Mouse (Mus musculus) thymus, adult 18-20 months (tissue): ENCODE data around the gene Atp6v1c2.

ENCODE experiments used
- DNase-seq, 2 experiments: peaks; one replicate each; pipeline ENCODE4 v3.0.0; 2022; ENCODE audit warnings: mixed read lengths in 2 of 2

The Atp6v1c2 gene

DNA sequence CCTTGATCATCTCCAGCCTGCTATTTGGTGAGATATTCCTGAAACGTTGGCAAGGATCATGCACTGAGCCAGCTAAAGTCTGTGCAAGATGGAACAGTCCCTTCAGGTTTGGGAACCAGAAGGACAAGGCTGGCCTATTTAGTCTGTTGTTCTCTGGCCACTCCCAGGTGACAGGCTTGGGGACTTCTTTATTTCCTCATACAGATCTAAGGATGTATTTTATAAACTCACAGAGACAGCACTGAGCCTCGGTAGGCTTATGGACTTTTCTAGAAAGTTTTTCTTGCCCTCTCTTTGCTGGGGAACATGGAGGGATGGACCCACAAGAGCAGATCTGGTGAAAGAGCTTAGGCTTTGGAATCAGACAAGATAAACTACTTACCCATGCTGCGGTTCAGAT, at the start of gene Atp6v1c2:
Gene Atp6v1c2 (minus strand): TSS at position 101 of the 400 bp plus-strand sequence.
- no peak for DNase-seq

GRCm38 (mm10) chr12:17376521-17376920, 47.4 kb upstream of the Atp6v1c2 start:
- DNase-seq = no peak

GRCm38 (mm10) chr12:17375243-17375642, 46.1 kb upstream of the Atp6v1c2 start:
- DNase-seq = no peak

GRCm38 (mm10) chr12:17373470-17373975, 44.4 kb upstream of the Atp6v1c2 start:
- DNase-seq = no peak

DNA sequence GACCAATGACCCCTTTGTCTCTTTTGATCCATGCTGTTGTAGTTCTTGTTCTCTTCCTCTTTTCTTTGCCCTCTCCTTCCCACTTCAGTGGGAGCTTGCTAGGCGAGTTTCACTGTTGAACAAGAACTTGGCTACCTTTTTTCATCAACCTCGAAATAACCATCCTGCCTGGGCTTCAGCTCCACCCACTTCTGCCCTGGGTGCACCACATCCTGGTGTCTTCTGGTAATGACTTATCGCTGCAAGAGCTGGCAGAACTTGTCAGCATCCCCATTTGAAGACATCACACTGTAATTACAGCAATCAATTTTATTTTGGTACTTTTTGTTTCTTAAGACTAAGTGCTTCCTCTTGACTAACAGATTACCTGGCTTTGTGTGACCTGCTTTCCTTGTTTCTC, 43.5 kb upstream of the Atp6v1c2 start:
- DNase-seq = no peak

GRCm38 (mm10) chr12:17371589-17372235, 42.6 kb upstream of the Atp6v1c2 start:
- no peak for DNase-seq

DNA sequence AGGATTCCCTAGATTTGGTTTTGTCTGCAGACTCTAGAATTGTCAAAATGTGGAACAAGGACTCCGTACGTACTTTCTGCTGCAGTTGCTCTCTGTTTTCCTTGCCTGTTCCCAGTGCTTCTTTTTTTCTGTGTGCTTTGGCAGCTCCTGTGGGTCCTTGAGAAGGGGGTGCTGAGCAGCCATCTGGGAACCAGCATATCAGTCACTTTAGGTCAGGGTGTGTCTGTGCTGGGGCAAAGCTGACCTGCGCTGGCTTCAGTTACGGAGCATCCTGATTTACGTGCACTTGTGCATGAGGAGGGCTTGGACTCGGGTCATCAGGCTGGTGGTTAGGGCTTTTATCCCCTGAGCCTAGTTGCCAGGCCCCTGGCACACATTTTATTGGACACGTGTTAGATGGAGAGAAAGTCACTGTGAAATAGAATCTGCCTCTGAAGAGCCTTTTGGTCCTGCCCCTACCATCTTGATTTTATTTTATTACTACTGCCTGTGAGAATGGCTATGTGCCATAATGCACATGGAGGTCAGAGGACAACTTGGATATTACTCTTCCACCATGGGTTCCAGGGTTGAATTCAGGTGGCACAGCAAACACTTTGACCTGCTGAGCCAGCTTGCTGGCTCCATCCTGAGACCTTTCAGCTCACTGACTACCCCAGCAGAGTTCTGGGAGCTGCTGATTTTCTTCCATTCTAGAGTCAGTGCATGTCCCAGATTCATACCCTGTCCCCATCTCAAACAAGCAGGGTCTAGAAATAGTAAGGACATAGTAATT, 40.6 kb upstream of the Atp6v1c2 start:
- no peak for DNase-seq

DNA sequence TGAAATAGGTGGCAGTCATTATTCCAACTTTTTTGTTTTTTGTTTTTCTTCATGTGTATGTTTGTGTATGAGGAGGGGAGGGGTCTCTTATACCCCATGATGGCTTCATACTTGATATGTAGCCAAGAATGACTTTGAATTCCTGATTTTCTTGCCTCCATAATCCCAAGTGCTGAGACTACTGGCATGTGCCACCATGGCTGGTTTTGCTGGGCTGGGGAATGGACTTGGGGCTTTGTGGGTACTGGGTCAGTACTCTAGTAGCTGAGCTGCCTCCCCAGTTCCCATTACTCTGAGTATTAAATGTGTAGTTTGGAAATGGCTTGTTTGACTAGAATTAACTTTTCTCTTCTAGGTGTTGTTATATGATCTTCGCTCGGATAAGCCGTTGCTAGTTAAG, 40.0 kb upstream of the Atp6v1c2 start:
- no peak for DNase-seq

DNA sequence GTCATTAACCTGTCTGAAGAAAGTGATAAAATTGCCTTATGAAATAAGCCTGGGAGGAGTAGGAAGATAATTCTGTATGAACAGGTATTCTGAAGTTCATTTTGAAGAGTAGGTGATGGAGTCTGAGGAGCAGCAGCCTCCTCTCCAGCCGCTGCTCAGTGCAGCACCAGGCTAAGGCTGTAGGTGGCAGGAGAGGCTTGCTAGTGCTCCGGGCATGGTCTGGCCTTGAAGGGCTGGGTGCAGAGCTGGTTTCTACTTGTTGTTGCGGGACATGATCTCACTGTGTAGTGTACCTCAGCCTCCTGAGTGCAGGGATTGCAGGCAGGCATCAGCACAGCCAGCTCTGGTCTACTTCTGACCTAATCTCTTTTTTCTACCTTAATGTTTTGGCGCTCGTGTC, 37.8 kb upstream of the Atp6v1c2 start:
- peak in 1 of 2 experiments; percentile 7 for DNase-seq

- no peak for DNase-seq
Measured at GRCm38 (mm10) chr12:17362316-17362715, 33.2 kb upstream of the Atp6v1c2 start.

DNA sequence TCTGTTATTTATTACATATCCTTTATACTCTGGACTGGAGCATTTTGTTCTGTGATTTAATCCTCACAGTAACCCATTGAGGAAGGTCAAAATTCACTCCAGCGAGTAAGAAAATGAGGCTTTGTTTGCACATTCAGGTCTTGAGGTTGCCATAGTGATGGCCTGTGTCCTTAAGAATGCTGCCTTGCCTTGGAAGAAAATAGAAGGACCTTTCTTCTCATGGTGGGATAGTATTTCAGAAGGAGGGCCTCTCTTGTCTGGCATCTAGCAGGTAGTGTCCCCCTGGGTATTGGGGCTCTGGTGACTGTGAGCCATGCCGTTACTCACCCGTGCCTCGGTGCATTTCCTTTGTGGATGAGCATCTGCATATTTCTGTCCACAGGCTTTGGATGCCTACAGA, 31.5 kb upstream of the Atp6v1c2 start:
- DNase-seq = no peak

DNA sequence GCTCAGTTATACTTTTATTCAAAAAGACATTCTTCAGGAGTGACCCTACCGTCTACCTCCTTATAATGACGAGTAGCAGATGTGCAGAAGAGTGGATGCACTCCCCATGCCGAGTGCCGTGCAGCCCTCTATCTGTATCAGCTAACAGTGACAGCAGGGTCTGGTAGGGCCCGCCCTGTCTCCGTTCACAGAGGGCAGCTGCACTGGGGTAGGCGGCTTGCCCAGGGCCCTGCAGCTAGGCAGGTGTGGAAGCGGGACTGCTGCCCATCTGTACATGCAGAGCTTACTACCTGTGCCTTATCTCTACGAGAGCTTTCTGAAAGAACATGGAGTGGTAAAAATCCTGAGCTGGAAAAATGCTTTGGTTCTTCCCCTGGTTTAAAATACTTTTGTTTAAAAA, 30.9 kb upstream of the Atp6v1c2 start:
- no peak for DNase-seq

- no peak for DNase-seq
Measured at GRCm38 (mm10) chr12:17358981-17359380, 29.8 kb upstream of the Atp6v1c2 start.

- no peak for DNase-seq
Measured at GRCm38 (mm10) chr12:17357795-17358194, 28.6 kb upstream of the Atp6v1c2 start.

- DNase-seq = no peak
Measured at GRCm38 (mm10) chr12:17356853-17357252, 27.7 kb upstream of the Atp6v1c2 start.

- DNase-seq = no peak
Measured at GRCm38 (mm10) chr12:17350106-17350505, 20.9 kb upstream of the Atp6v1c2 start.

- peak; percentile 64 to 71 for DNase-seq
Measured at GRCm38 (mm10) chr12:17348048-17349036, 19.2 kb upstream of the Atp6v1c2 start, which contains the start of gene Nol10. Gene Nol10, plus strand, starts transcription at chr12:17348458.

- DNase-seq = no peak
Measured at GRCm38 (mm10) chr12:17347327-17348047, 18.3 kb upstream of the Atp6v1c2 start.

DNA sequence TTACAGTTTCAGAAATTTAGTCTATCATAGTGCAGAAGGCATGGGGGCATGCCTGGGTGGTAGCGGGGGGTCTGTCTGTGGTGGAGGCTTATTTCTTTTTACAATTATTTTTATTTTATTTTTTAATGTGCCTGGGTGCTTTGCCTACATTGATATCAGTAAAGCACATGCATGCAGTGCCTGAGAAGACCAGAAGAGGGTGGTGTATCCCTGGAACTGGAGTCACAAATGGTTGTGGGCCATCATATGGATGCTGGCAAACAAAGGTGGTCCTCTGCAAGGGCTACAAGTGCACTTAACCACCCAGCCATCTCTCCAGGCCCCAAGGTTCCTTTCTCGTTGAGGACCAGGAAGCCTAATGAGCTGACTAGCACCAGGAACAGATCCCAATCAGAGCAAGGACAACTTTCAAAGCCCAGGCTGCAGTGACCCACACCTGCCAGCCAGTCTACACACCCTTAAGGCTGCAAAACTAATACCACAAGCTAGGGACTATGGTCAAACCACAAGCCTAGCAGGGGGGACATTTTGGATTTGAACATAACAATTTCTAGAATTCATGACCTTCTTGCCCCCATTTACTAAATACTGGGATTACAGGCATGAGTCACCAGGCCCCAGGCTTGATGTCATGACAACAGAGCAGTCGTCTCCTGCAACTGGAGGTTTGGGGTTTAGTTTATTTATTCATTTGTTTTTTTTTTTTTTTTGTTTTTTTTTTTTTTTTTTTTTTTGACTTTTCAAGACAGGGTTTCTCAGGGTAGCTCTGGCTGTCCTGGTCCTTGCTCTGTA, 10.2 kb upstream of the Atp6v1c2 start:
- no peak for DNase-seq

- no peak for DNase-seq
Measured at GRCm38 (mm10) chr12:17338338-17338737, 9.2 kb upstream of the Atp6v1c2 start.

DNA sequence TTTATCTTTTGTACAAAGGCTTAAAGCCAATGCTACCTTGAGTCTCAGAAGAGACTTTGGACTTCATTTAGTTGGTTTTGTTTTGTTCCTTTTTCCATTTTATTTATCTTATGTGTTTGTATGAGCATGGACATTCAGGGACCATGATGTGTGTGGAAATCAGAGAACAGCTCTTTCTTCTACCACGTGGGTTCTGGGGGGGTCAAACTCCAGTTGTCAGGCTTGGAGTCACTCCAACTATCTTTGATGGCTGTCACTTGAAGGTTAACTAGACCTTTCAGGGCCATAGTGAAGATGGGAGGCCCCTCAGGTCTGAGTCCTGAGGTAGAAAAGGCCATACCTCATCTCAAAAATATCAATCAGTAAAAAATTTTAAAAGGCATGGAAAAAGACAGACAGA, 4.3 kb upstream of the Atp6v1c2 start:
- no peak for DNase-seq
